Mouse (Mus musculus) limb, embryonic 12.5 days (tissue): ENCODE results near the gene Brpf3. TPM values are rescaled to one million over a fixed set of nuclear protein-coding genes. Genes with fewer than 3 reads are reported as not detected.

ENCODE experiments used
- ATAC-seq: fragments of 200-750 bp; cut with Nextera tagmentation; 2 replicates; pipeline ENCODE4 v1.8.0; 2017; ENCODE audit warnings: low read depth, moderate TSS enrichment; ENCODE audit not compliant: insufficient number of reproducible peaks, insufficient read depth, low FRiP score, low TSS enrichment
- H3K27ac ChIP-seq: fragments of 300-500 bp; sonication (generic); 2 replicates; pipeline ENCODE4 v1.5.1; 2016; ENCODE audit warnings: mild to moderate bottlenecking, moderate library complexity
- H3K27me3 ChIP-seq: fragments of 300-500 bp; sonication (generic); 2 replicates; pipeline ENCODE4 v1.6.1; 2016; ENCODE audit warnings: mild to moderate bottlenecking, moderate library complexity
- H3K36me3 ChIP-seq: fragments of 300-500 bp; sonication (generic); 2 replicates; pipeline ENCODE4 v1.6.1; 2016; ENCODE audit warnings: mild to moderate bottlenecking, moderate library complexity
- H3K4me1 ChIP-seq: fragments of 300-500 bp; sonication (generic); replicated peaks from 2 replicates; pipeline ENCODE4 v1.6.1; 2016
- H3K4me2 ChIP-seq: fragments of 300-500 bp; sonication (generic); 2 replicates; pipeline ENCODE4 v1.6.1; 2016; ENCODE audit warnings: mild to moderate bottlenecking, moderate library complexity
- H3K4me3 ChIP-seq: fragments of 300-500 bp; sonication (generic); replicated peaks from 2 replicates; pipeline ENCODE4 v1.5.1; 2016; ENCODE audit warnings: mild to moderate bottlenecking
- H3K9ac ChIP-seq: fragments of 300-500 bp; sonication (generic); replicated peaks from 2 replicates; pipeline ENCODE4 v1.6.1; 2016; ENCODE audit warnings: mild to moderate bottlenecking, moderate library complexity
- H3K9me3 ChIP-seq: fragments of 300-500 bp; sonication (generic); 2 replicates; pipeline ENCODE4 v1.6.1; 2016; ENCODE audit warnings: mild to moderate bottlenecking, moderate library complexity
- WGBS: fragments of 180-500 bp; shearing (Covaris S2); methylation state at CpG from one replicate; pipeline ENCODE4 v1.1.7; 2016; 5-methylcytosine and 5-hydroxymethylcytosine counted together
- polyA plus RNA-seq: library from polyadenylated mRNA; unstranded; fragments of >200 nt; fragmentation: Nextera tagmentation; extraction: Ambion mirVana; gene quantifications from 2 replicates; pipeline ENCODE4 v1.2.1, GENCODE M21; 2016

Gene Brpf3
- polyA plus RNA-seq, 1 experiment from 2014 or later: 12.7 TPM

DNA sequence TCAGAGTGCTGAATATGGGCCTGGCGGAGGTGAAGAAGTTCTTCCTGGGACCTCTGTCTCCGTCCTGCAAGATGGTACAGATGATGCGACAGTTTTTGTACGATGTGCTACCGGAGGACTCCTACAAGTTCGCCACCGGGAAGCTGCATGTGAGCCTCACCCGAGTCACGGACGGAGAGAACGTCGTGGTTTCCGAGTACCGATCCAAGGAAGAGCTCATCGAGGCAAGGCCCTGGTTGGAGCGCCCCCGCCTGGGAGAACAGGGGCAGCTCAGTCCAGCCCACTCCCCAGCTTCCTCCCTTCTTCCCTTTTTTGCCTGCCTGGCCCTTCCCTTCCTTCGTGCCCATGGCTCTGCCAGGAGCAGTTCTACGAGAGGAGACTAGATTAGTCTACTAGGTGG, 75.9 kb downstream of the Brpf3 start:
- Histone ChIP-seq H3K36me3 (no peaks in the 10 kb centered on the region), H3K27me3 (peaks cover 17% of the 10 kb centered on the region), H3K9ac (no peak overlapping the region), H3K27ac (no peak overlapping the region), H3K9me3 (no peaks in the 10 kb centered on the region), H3K4me1 (peaks cover 7% of the 10 kb centered on the region; the same call in 1 of the 2 replicates), H3K4me3 (no peak overlapping the region), H3K4me2 (peak overlapping the region; percentile 40)
- 15% methylated on average over 19 of the region's 19 CpGs for WGBS
- ATAC-seq: no peak

GRCm38 (mm10) chr17:28879931-28880391, 79.1 kb downstream of the Brpf3 start:
- Histone ChIP-seq H3K36me3 (no peaks in the 10 kb centered on the region), H3K9me3 (no peaks in the 10 kb centered on the region), H3K4me1 (peaks cover 5% of the 10 kb centered on the region; the same call in 1 of the 2 replicates), H3K27ac (no peak overlapping the region), H3K27me3 (peaks cover 24% of the 10 kb centered on the region), H3K4me2 (peak overlapping the region; percentile 11), H3K4me3 (no peak overlapping the region), H3K9ac (no peak overlapping the region)
- no peak for ATAC-seq
- WGBS: 8% methylated on average over 18 of the region's 18 CpGs

DNA sequence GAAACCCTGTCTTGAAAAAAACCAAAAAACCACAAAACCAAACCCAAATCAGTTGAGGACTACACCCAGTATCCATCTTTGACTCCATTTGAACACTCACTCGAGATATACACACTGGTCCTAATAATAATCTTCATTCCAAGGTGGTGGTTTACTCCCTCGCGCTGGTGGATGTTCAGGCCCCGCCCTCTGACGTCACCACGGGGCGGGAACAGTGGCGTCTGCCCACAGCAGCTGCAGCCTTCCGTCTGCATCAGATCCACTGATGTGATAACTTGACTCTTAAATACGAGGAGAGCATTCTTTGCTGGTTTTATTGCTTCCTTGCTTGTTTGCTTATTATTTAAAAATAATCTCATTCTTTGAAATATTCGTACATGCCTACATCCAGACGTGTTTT, 81.4 kb downstream of the Brpf3 start:
- Histone ChIP-seq H3K4me2 (peak overlapping the region; percentile 37), H3K9ac (no peak overlapping the region), H3K27me3 (peaks cover 24% of the 10 kb centered on the region), H3K4me3 (no peak overlapping the region), H3K27ac (no peak overlapping the region), H3K4me1 (0 out of 2 replicates have a peak, but pooled peaks cover 3% of the 10 kb centered on the region), H3K9me3 (no peaks in the 10 kb centered on the region), H3K36me3 (no peaks in the 10 kb centered on the region)
- WGBS: 3% methylated on average over 12 of the region's 12 CpGs
- no peak for ATAC-seq

DNA sequence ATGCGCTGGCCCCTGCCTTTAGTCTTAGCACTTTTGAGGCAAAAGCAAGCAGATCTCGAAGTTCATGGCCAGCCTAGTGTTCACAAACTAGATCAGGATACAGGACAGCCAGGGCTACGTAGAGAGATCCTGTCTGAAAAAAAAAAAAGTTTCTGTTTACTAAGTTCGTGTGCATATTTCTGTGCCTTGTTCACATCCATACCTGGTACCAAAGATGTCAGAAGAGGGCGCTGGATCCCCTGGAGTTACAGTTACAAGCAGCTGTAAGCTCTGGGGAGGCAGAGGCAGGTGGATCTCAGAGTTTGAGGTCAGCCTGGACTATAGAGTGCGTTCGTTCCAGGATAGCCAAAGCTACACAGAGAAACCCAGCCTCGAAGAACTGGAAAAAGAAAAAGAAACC, 81.9 kb downstream of the Brpf3 start:
- H3K36me3 ChIP-seq: no peaks in the 10 kb centered on the region
- no peak overlapping the region for H3K27ac ChIP-seq
- H3K9ac ChIP-seq: no peak overlapping the region
- peaks cover 24% of the 10 kb centered on the region for H3K27me3 ChIP-seq
- ATAC-seq: no peak
- peak overlapping the region; percentile 37; the same call in 1 of the 2 replicates for H3K4me2 ChIP-seq
- H3K9me3 ChIP-seq: peaks cover under 1% of the 10 kb centered on the region; the same call in 1 of the 2 replicates
- 55% methylated on average over 8 of the region's 8 CpGs for WGBS
- H3K4me3 ChIP-seq: no peak overlapping the region
- 0 out of 2 replicates have a peak, but pooled peaks cover 3% of the 10 kb centered on the region for H3K4me1 ChIP-seq

GRCm38 (mm10) chr17:28883941-28884516, 83.1 kb downstream of the Brpf3 start:
- Histone ChIP-seq H3K9me3 (peaks cover 13% of the 10 kb centered on the region; the same call in 1 of the 2 replicates), H3K4me3 (no peak overlapping the region), H3K9ac (no peak overlapping the region), H3K36me3 (no peaks in the 10 kb centered on the region), H3K4me2 (no peak overlapping the region), H3K4me1 (0 out of 2 replicates have a peak, but pooled peaks cover 3% of the 10 kb centered on the region), H3K27ac (no peak overlapping the region), H3K27me3 (peaks cover 24% of the 10 kb centered on the region)
- WGBS: 68% methylated on average over 10 of the region's 10 CpGs
- ATAC-seq: no peak

- Histone ChIP-seq H3K36me3 (no peaks in the 10 kb centered on the region), H3K4me2 (no peak overlapping the region), H3K4me3 (no peak overlapping the region), H3K27me3 (peaks cover 22% of the 10 kb centered on the region), H3K9me3 (peaks cover 20% of the 10 kb centered on the region; the same call in 1 of the 2 replicates), H3K4me1 (no peaks in the 10 kb centered on the region), H3K9ac (no peak overlapping the region), H3K27ac (no peak overlapping the region)
- ATAC-seq: no peak
- 84% methylated on average over 8 of the region's 8 CpGs for WGBS
Measured at GRCm38 (mm10) chr17:28885231-28885630, 84.3 kb downstream of the Brpf3 start.

- 83% methylated on average over 8 of the region's 8 CpGs for WGBS
- H3K4me2 ChIP-seq: no peak overlapping the region
- H3K27me3 ChIP-seq: peaks cover 11% of the 10 kb centered on the region
- no peak for ATAC-seq
- H3K4me1 ChIP-seq: no peaks in the 10 kb centered on the region
- no peak overlapping the region for H3K9ac ChIP-seq
- no peak overlapping the region for H3K4me3 ChIP-seq
- H3K27ac ChIP-seq: no peak overlapping the region
- peaks cover 23% of the 10 kb centered on the region; the same call in 1 of the 2 replicates for H3K9me3 ChIP-seq
- H3K36me3 ChIP-seq: no peaks in the 10 kb centered on the region
Measured at GRCm38 (mm10) chr17:28886266-28886665, 85.4 kb downstream of the Brpf3 start.

Other genes with a start within 250 kb of the Brpf3 start
- not detected in 2 replicates for gene Clps, start 240.3 kb upstream of the Brpf3 start, polyA plus RNA-seq
- 0.46 and 0.89 TPM in 2 replicates for gene Lhfpl5, start 225.4 kb upstream of the Brpf3 start, polyA plus RNA-seq
- 102 and 108 TPM in 2 replicates for gene Srpk1, start 178.4 kb upstream of the Brpf3 start, polyA plus RNA-seq
- gene Slc26a8, start 110.9 kb upstream of the Brpf3 start, polyA plus RNA-seq: 0.78 and 0.79 TPM in 2 replicates
- gene Mapk14, start 109.8 kb upstream of the Brpf3 start, polyA plus RNA-seq: 48.9 and 50.8 TPM in 2 replicates
- gene AC170998.1, start 75.0 kb upstream of the Brpf3 start, polyA plus RNA-seq: 4.0 and 4.3 TPM in 2 replicates
- 13.5 and 15.6 TPM in 2 replicates for gene Mapk13, start 31.8 kb upstream of the Brpf3 start, polyA plus RNA-seq
- not detected in 2 replicates for gene Pnpla1, start 57.3 kb downstream of the Brpf3 start, polyA plus RNA-seq
- gene 4930539E08Rik, start 114.2 kb downstream of the Brpf3 start, polyA plus RNA-seq: 0.16 and 0.23 TPM in 2 replicates
- 0.28 TPM in 1 of 2 replicates, not detected in the other for gene Pxt1, start 142.8 kb downstream of the Brpf3 start, polyA plus RNA-seq
- gene Kctd20, start 150.9 kb downstream of the Brpf3 start, polyA plus RNA-seq: 123 and 125 TPM in 2 replicates
- gene Stk38, start 206.9 kb downstream of the Brpf3 start, polyA plus RNA-seq: 135 and 149 TPM in 2 replicates
- 798 and 826 TPM in 2 replicates for gene Srsf3, start 231.5 kb downstream of the Brpf3 start, polyA plus RNA-seq